Mouse (Mus musculus) kidney, adult 2 months (tissue): ENCODE results near the gene Gm17542. TPM values are rescaled to one million over a fixed set of nuclear protein-coding genes. Genes with fewer than 3 reads are reported as not detected.
"Not testable (repeated sequence)": the region's sequence is repeated elsewhere in the genome, so short reads cannot be mapped to it uniquely, and the experiment has no call there.

Experiments used
- DNase-seq: peaks from one replicate; pipeline ENCODE4 v3.0.0; 2021
- H3K27ac ChIP-seq: fragments of 200-500 bp; 2 replicates; pipeline ENCODE4 v1.5.1; 2012; ENCODE audit warnings: low read depth, low read length, control low read depth, inconsistent platforms; ENCODE audit not compliant: insufficient read depth
- H3K27me3 ChIP-seq: fragments of 200-500 bp; replicated peaks from 2 replicates; pipeline ENCODE4 v1.6.1; 2012; ENCODE audit warnings: mild to moderate bottlenecking, moderate library complexity, low read length, inconsistent platforms; ENCODE audit not compliant: control insufficient read depth, insufficient read depth
- H3K36me3 ChIP-seq: fragments of 200-500 bp; 2 replicates; pipeline ENCODE4 v1.6.1; 2012; ENCODE audit warnings: mild to moderate bottlenecking, moderate library complexity, low read length, inconsistent platforms; ENCODE audit not compliant: control insufficient read depth, insufficient read depth
- H3K4me1 ChIP-seq: fragments of 200-500 bp; 2 replicates; pipeline ENCODE4 v1.6.1; 2011; ENCODE audit warnings: low read length; ENCODE audit not compliant: control insufficient read depth, insufficient read depth
- H3K4me3 ChIP-seq: fragments of 200-500 bp; 2 replicates; pipeline ENCODE4 v1.5.1; 2011; ENCODE audit warnings: mild to moderate bottlenecking, low read depth, low read length, control low read depth; ENCODE audit not compliant: insufficient read depth
- CTCF ChIP-seq: fragments of 200-500 bp; conservative IDR thresholded peaks from 2 replicates; pipeline ENCODE4 v1.5.1; 2011; ENCODE audit warnings: low read depth, mild to moderate bottlenecking, control low read depth, low read length, moderate library complexity, mixed read lengths; ENCODE audit not compliant: insufficient read depth, insufficient read length
- POLR2A ChIP-seq: fragments of 200-500 bp; IDR thresholded peaks from one replicate; pipeline ENCODE4 v1.6.1; 2011; ENCODE audit warnings: low read depth, low read length, control low read depth
- WGBS: fragments of 180-500 bp; shearing (Covaris S2); methylation state at CpG from one replicate; pipeline ENCODE4 v1.1.7; 2018; 5-methylcytosine and 5-hydroxymethylcytosine counted together
- polyA plus RNA-seq: library from polyadenylated mRNA; depleted of rRNA; stranded (reverse); fragments of >200 nt; gene quantifications from 2 replicates; pipeline ENCODE4 v1.2.3, GENCODE M21; 2012; rRNA removed

Gm17542 gene
- polyA plus RNA-seq: not detected in 2 replicates

GRCm38 (mm10) chr10:58718110-58718509, at the start of gene Gm17542:
Gm17542 (minus strand) TSS chr10:58718210.
- not testable (repeated sequence) for H3K27ac ChIP-seq, H3K36me3 ChIP-seq, H3K4me1 ChIP-seq, H3K4me3 ChIP-seq, H3K27me3 ChIP-seq, DNase-seq

GRCm38 (mm10) chr10:58739779-58740178, 21.8 kb upstream of the Gm17542 start:
- Histone ChIP-seq H3K36me3 (no peaks in the 10 kb centered on the region), H3K27ac (no peak overlapping the region), H3K27me3 (no peaks in the 10 kb centered on the region), H3K4me3 (no peak overlapping the region), H3K4me1 (no peaks in the 10 kb centered on the region)
- TF ChIP-seq POLR2A (no peak), CTCF (no peak)
- no peak for DNase-seq

- WGBS: 77% methylated on average over 7 of the region's 7 CpGs
- H3K4me1 ChIP-seq: no peaks in the 10 kb centered on the region
- no peaks in the 10 kb centered on the region for H3K27me3 ChIP-seq
- no peak overlapping the region for H3K4me3 ChIP-seq
- no peak for DNase-seq
- no peak for TF ChIP-seq CTCF
- TF ChIP-seq POLR2A: no peak
- H3K27ac ChIP-seq: no peak overlapping the region
- no peaks in the 10 kb centered on the region for H3K36me3 ChIP-seq
Measured at GRCm38 (mm10) chr10:58738152-58738551, 20.1 kb upstream of the Gm17542 start.

- Histone ChIP-seq H3K4me1 (no peaks in the 10 kb centered on the region), H3K4me3 (no peak overlapping the region; the same call in 1 of the 2 replicates), H3K27ac (no peak overlapping the region), H3K36me3 (no peaks in the 10 kb centered on the region), H3K27me3 (no peaks in the 10 kb centered on the region)
- TF ChIP-seq CTCF (no peak), POLR2A (no peak)
- no peak for DNase-seq
- WGBS: 34% methylated on average over 3 of the region's 3 CpGs
Measured at GRCm38 (mm10) chr10:58714789-58715148, 3.2 kb downstream of the Gm17542 start.

- DNase-seq: no peak
- TF ChIP-seq POLR2A (no peak), CTCF (no peak)
- Histone ChIP-seq H3K27me3 (no peaks in the 10 kb centered on the region), H3K27ac (no peak overlapping the region), H3K36me3 (no peaks in the 10 kb centered on the region), H3K4me3 (peak overlapping the region; percentile 32), H3K4me1 (no peaks in the 10 kb centered on the region)
- 8% methylated on average over 24 of the region's 24 CpGs for WGBS
Measured at GRCm38 (mm10) chr10:58713855-58714788, 3.9 kb downstream of the Gm17542 start.

GRCm38 (mm10) chr10:58713225-58713624, 4.8 kb downstream of the Gm17542 start:
- 87% methylated on average over 7 of the region's 7 CpGs for WGBS
- no peaks in the 10 kb centered on the region for H3K36me3 ChIP-seq
- no peak for TF ChIP-seq CTCF
- TF ChIP-seq POLR2A: no peak
- no peak overlapping the region for H3K4me3 ChIP-seq
- no peak for DNase-seq
- no peaks in the 10 kb centered on the region for H3K27me3 ChIP-seq
- H3K4me1 ChIP-seq: no peaks in the 10 kb centered on the region
- no peak overlapping the region for H3K27ac ChIP-seq

GRCm38 (mm10) chr10:58709021-58709420, 9.0 kb downstream of the Gm17542 start:
- Histone ChIP-seq H3K27ac (no peak overlapping the region), H3K4me1 (no peaks in the 10 kb centered on the region), H3K4me3 (no peak overlapping the region), H3K36me3 (no peaks in the 10 kb centered on the region), H3K27me3 (no peaks in the 10 kb centered on the region)
- TF ChIP-seq CTCF: no peak
- no peak for DNase-seq
- 91% methylated on average over 4 of the region's 4 CpGs for WGBS
